Mouse (Mus musculus) testis, adult 2 months (tissue): ENCODE results near the gene Cbl.

ENCODE experiments used
- CTCF ChIP-seq: fragments of 200-500 bp; IDR thresholded peaks from 2 replicates; pipeline ENCODE4 v1.5.1; 2012; ENCODE audit warnings: low read depth, mild to moderate bottlenecking, inconsistent platforms, low read length, moderate library complexity; ENCODE audit not compliant: control insufficient read depth, insufficient read depth, insufficient replicate concordance
- POLR2A ChIP-seq: fragments of 200-500 bp; IDR thresholded peaks from 2 replicates; pipeline ENCODE4 v1.6.1; 2012; ENCODE audit warnings: low read depth, mild to moderate bottlenecking, inconsistent platforms, low read length, moderate library complexity; ENCODE audit not compliant: control insufficient read depth

DNA sequence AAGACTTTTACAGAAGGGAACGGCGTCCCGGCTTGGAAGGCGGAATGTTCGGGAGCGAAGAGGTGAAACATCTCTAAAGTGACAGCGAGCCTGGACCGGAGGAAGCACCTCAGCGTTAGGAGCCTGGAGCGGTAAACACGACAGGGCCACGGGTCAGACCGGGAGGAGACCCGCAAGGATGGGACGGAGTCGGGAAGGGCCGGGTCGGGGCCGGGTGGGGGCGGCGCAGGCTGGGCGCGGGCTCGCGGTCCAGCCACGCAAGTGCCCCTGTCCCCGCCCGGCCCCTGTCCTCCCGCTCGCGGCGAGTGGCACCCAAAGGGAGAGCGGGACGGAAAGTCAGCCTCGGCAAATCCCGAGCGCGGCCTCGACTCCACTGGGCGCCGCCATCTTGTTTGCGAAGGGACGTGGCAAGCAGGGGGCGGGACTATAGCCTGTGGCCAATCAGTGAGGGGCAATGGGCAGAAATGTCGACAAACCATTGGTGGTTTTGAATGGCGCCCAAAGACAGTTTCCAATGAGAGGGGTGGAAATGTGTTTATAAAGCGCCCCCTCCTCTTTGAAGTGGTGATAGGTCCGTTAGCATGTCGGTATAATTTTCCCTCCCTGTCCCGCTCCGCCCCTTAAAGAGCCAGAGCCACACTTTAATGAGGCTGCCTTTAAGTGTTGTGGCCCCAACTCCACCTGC lies 120.6 kb downstream of the Cbl start, which contains the start of the genes Gm49380 and Rnf26:
- TF ChIP-seq POLR2A (peak; percentile 78), CTCF (no peak)
